Mouse (Mus musculus) spleen, adult 2 months (tissue): ENCODE results near the gene Cd79a.

Experiments used
- CTCF ChIP-seq: fragments of 200-500 bp; IDR thresholded peaks from 2 replicates; pipeline ENCODE4 v1.5.1; 2011; ENCODE audit warnings: mild to moderate bottlenecking, inconsistent platforms; ENCODE audit not compliant: insufficient read depth, insufficient read length, insufficient replicate concordance; ENCODE audit errors: extremely low read depth
- POLR2A ChIP-seq: fragments of 200-500 bp; IDR thresholded peaks from 2 replicates; pipeline ENCODE4 v1.6.1; 2011; ENCODE audit warnings: low read depth, low read length, inconsistent platforms

DNA sequence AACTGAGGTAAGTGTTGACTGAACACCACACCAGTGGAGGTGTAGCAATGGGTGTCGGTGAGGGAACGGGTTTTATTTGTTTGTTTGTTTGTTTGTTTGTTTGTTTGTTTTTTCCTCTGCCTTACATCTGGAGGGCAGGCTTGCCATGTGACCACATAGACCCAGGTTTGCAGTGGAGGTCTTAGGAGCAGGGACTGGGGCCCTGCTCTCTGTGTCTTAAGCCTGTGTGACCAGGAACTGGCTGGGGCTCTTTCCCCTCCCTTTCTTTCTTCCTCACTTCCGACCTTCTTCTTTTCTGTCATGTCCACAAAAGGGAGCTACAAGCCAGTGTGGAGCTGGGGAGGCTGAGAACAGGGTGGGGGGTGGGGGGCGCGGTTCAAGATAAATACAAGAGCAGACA lies 778 bp downstream of the Cd79a start:
- TF ChIP-seq POLR2A (no peak; the same call in 1 of the 2 replicates), CTCF (no peak)
